Mouse (Mus musculus): ENCODE data around the gene Dcst2. TPM values are rescaled to one million over a fixed set of nuclear protein-coding genes. Genes with fewer than 3 reads are reported as not detected.

The Dcst2 gene
- total and polyA plus RNA-seq, 2 experiments from 2014 or later: 0.51 TPM; not detected in 1

DNA sequence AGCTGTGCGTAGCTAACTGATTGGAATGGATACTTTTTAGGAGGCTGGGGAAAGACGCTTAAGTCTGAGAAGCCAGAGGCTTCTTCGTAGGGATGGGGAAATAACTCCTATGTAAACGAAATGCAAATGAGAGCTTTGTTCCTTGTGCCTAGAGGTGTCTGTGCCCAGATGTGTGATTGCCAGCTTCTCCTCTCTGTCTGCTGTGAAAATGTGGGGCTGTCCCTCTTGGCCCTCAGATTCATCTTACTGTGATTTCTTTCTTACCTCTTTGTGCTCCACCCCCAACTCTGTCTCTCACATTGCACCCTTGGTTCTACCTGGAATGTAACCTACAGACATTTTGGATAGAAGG is 34.9 kb downstream of the Dcst2 start:
- WGBS: 0% methylated on average over 4 of the region's 4 CpGs

DNA sequence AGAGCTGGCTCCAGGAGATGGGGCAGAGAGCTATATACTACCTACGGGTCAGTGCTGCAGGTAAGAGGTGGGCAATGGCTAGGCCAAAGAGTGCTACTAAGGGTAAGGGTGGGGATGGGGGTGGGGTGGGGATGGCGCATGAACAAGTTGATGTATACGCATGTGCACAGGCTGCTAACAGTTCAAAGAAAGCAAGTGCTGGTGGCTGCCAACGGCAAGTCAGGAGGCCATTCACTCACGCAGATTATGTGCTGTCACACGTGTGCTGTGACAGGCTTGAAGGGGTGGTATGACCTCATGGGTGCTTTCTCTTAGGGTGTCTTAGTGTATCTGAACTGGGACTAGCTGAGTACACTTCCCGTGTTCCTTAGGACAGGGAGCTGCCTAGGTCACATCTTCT is 39.6 kb downstream of the Dcst2 start:
- Histone ChIP-seq H3K9ac (replicated peaks; ENCODE audit: low read length, poor library complexity, severe bottlenecking) (no peak overlapping the region), H3K4me2 (ENCODE audit: low read depth, low read length, poor library complexity, severe bottlenecking) (no peak overlapping the region), H3K4me1 (ENCODE audit: insufficient read depth, low read length) (peaks cover under 1% of the 10 kb centered on the region; the same call in 1 of the 2 replicates), H3K4me3 (ENCODE audit: low read depth, low read length) (no peak overlapping the region), H3K27ac (ENCODE audit: low read depth, low read length) (no peak overlapping the region), H3K9me3 (ENCODE audit: low read length) (no peaks in the 10 kb centered on the region), H3K27me3 (ENCODE audit: insufficient read depth, low read length) (peaks cover 2% of the 10 kb centered on the region; the same call in 1 of the 2 replicates), H3K36me3 (ENCODE audit: insufficient read depth, low read length) (peaks cover 23% of the 10 kb centered on the region)
- ATAC-seq (ENCODE audit: low FRiP score) (no peak), DNase-seq (ENCODE audit: low spot score) (no peak)
- WGBS: 87% methylated on average over 7 of the region's 7 CpGs
- TF ChIP-seq CTCF (IDR thresholded peaks at IDR 0.05): no peak

More for the DNA sequence above, 34.9 kb downstream of the Dcst2 start:
- peak overlapping the region; percentile 100 for H3K4me2 ChIP-seq (ENCODE audit: low read depth, low read length, poor library complexity, severe bottlenecking)
- H3K9me3 ChIP-seq (ENCODE audit: low read length): no peaks in the 10 kb centered on the region
- H3K4me3 ChIP-seq (ENCODE audit: low read depth, low read length): peak overlapping the region; percentile 38
- ATAC-seq (ENCODE audit: low FRiP score) (no peak), DNase-seq (ENCODE audit: low spot score) (no peak)
- H3K36me3 ChIP-seq (ENCODE audit: insufficient read depth, low read length): peaks cover 2% of the 10 kb centered on the region; the same call in 1 of the 2 replicates
- TF ChIP-seq CTCF (IDR thresholded peaks at IDR 0.05): no peak
- no peak overlapping the region for H3K9ac ChIP-seq (replicated peaks; ENCODE audit: low read length, poor library complexity, severe bottlenecking)
- peaks cover 14% of the 10 kb centered on the region; the same call in 1 of the 2 replicates for H3K27me3 ChIP-seq (ENCODE audit: insufficient read depth, low read length)
- peaks cover 13% of the 10 kb centered on the region for H3K4me1 ChIP-seq (ENCODE audit: insufficient read depth, low read length)
- no peak overlapping the region for H3K27ac ChIP-seq (ENCODE audit: low read depth, low read length)

DNA sequence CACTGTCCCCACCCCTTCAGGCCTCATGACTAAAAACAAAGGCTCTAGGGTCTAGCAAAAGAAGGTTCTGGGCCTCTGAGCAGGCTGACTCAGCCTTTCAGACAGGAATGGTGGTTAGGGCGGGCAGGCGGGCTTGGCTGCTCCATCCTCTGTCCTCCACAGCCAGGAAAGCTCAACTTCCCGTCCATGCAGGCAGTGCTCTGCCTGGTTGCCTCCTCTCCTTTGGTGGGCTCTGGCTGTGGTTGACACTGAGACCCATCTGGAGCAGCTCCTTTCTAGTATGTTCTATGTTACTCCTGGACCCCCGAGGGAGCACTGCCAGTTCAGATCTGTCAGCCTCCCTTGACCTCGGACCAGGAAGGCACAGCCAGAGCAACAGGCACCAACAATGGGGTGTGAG is 40.9 kb downstream of the Dcst2 start, which contains the start of gene Lenep:
Lenep (minus strand) TSS at position 101 of the 400 bp plus-strand sequence.
- ATAC-seq (ENCODE audit: low FRiP score) (no peak), DNase-seq (ENCODE audit: low spot score) (no peak)
- Histone ChIP-seq H3K4me2 (ENCODE audit: low read depth, low read length, poor library complexity, severe bottlenecking) (no peak within 1 kb of the TSS), H3K27me3 (ENCODE audit: insufficient read depth, low read length) (no peaks in the 10 kb centered on the region), H3K4me1 (ENCODE audit: insufficient read depth, low read length) (no peaks in the 10 kb centered on the region), H3K9ac (replicated peaks; ENCODE audit: low read length, poor library complexity, severe bottlenecking) (no peak within 1 kb of the TSS), H3K4me3 (ENCODE audit: low read depth, low read length) (no peak within 1 kb of the TSS), H3K27ac (ENCODE audit: low read depth, low read length) (no peak within 1 kb of the TSS), H3K9me3 (ENCODE audit: low read length) (no peaks in the 10 kb centered on the region), H3K36me3 (ENCODE audit: insufficient read depth, low read length) (peaks cover 23% of the 10 kb centered on the region)
- WGBS: 58% methylated on average over 5 of the region's 5 CpGs
- TF ChIP-seq CTCF (IDR thresholded peaks at IDR 0.05): no peak

DNA sequence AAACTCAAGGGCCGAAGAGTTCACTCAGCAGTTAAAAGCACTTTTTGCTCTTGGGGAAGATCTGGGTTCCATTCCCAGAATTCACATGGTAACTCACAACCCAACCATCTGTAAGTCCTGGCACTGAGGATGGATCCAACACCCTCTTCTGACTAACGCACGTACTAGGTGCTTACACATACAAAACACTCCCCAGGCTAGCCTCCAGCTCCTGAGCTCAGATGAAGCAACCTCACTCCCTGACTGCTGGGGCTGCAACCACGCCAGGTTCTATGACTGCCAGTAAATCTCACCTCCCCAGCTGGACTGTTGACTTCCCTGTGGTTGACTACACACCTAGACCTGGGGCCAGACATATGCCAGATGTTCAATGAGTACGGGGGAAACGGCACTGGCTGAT is 45.1 kb downstream of the Dcst2 start:
- Histone ChIP-seq H3K36me3 (ENCODE audit: insufficient read depth, low read length) (peaks cover 18% of the 10 kb centered on the region), H3K27me3 (ENCODE audit: insufficient read depth, low read length) (no peaks in the 10 kb centered on the region), H3K27ac (ENCODE audit: low read depth, low read length) (no peak overlapping the region), H3K4me2 (ENCODE audit: low read depth, low read length, poor library complexity, severe bottlenecking) (no peak overlapping the region), H3K4me3 (ENCODE audit: low read depth, low read length) (no peak overlapping the region), H3K9me3 (ENCODE audit: low read length) (no peaks in the 10 kb centered on the region), H3K9ac (replicated peaks; ENCODE audit: low read length, poor library complexity, severe bottlenecking) (no peak overlapping the region), H3K4me1 (ENCODE audit: insufficient read depth, low read length) (peaks cover 4% of the 10 kb centered on the region; the same call in 1 of the 2 replicates)
- ATAC-seq (ENCODE audit: low FRiP score) (no peak), DNase-seq (ENCODE audit: low spot score) (no peak)
- 92% methylated on average over 6 of the region's 6 CpGs for WGBS
- TF ChIP-seq CTCF (IDR thresholded peaks at IDR 0.05): no peak

DNA sequence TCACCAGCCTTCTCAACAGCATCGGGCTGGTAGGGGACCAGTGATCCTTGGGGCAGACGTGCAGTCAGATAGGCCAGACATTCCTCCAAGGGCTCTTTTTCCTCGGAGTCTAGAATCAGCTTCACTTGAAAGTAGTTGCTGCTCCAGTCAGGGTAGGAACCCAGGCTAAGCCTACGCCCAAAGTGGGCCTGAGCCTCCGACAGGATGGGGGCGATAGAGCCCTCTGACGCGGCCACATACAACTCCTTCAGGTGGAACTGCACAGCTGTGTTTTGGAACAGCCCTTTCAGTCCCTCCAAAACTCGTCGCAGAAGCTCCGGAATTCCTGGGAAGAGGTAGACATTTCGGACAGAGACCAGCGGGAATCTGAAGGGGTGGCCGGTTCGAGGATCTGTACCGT is 46.7 kb downstream of the Dcst2 start:
- peaks cover 4% of the 10 kb centered on the region; the same call in 1 of the 2 replicates for H3K4me1 ChIP-seq (ENCODE audit: insufficient read depth, low read length)
- ATAC-seq (ENCODE audit: low FRiP score): no peak
- no peak overlapping the region for H3K9ac ChIP-seq (replicated peaks; ENCODE audit: low read length, poor library complexity, severe bottlenecking)
- no peak for TF ChIP-seq CTCF (IDR thresholded peaks at IDR 0.05)
- WGBS: 68% methylated on average over 16 of the region's 16 CpGs
- no peak overlapping the region for H3K4me2 ChIP-seq (ENCODE audit: low read depth, low read length, poor library complexity, severe bottlenecking)
- no peaks in the 10 kb centered on the region for H3K27me3 ChIP-seq (ENCODE audit: insufficient read depth, low read length)
- H3K4me3 ChIP-seq (ENCODE audit: low read depth, low read length): no peak overlapping the region
- H3K27ac ChIP-seq (ENCODE audit: low read depth, low read length): no peak overlapping the region
- DNase-seq (ENCODE audit: low spot score): no peak
- no peaks in the 10 kb centered on the region for H3K9me3 ChIP-seq (ENCODE audit: low read length)
- 0 out of 2 replicates have a peak, but pooled peaks cover 3% of the 10 kb centered on the region for H3K36me3 ChIP-seq (ENCODE audit: insufficient read depth, low read length)

DNA sequence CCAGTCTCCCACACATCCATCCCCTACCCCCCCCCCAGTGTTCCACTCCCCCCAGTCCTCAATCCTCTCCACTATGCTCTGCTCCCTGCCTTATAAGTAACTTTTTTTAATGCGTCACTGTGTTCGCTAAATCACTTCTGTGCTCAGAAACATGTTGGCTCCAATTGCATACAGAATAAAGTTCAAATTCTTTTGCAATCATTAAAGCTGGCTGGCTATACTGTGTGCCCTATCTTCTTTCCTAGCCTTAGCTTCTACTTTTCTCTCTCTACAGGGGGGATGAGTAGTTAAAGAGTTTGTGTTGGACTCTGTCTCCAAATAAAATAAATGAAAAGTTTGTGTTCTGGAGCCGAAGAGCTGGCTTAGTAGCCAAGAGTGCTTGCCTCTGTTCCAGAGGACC is 47.9 kb downstream of the Dcst2 start:
- Histone ChIP-seq H3K27ac (ENCODE audit: low read depth, low read length) (no peak overlapping the region), H3K9ac (replicated peaks; ENCODE audit: low read length, poor library complexity, severe bottlenecking) (no peak overlapping the region), H3K4me3 (ENCODE audit: low read depth, low read length) (no peak overlapping the region), H3K9me3 (ENCODE audit: low read length) (no peaks in the 10 kb centered on the region), H3K4me2 (ENCODE audit: low read depth, low read length, poor library complexity, severe bottlenecking) (no peak overlapping the region), H3K36me3 (ENCODE audit: insufficient read depth, low read length) (no peaks in the 10 kb centered on the region; the same call in 1 of the 2 replicates), H3K27me3 (ENCODE audit: insufficient read depth, low read length) (no peaks in the 10 kb centered on the region), H3K4me1 (ENCODE audit: insufficient read depth, low read length) (peaks cover 4% of the 10 kb centered on the region; the same call in 1 of the 2 replicates)
- no peak for TF ChIP-seq CTCF (IDR thresholded peaks at IDR 0.05)
- DNase-seq (ENCODE audit: low spot score): no peak
- no peak for ATAC-seq (ENCODE audit: low FRiP score)
- 87% methylated on average over 3 of the region's 3 CpGs for WGBS

All from midbrain, postnatal 0 days (tissue).